Mouse (Mus musculus) cerebellum, adult 2 months (tissue): ENCODE data around the gene Sf3b3. TPM values are rescaled to one million over a fixed set of nuclear protein-coding genes. Genes with fewer than 3 reads are reported as not detected.
A peak's percentile ranks its signal among the peaks of the same experiment; 100 is the strongest.

Source experiments
- DNase-seq, 2 experiments: peaks; one replicate each; pipeline ENCODE4 v3.0.0; 2021
- H3K27ac ChIP-seq: fragments of 200-500 bp; 2 replicates; pipeline ENCODE4 v1.5.1; 2012; ENCODE audit warnings: low read length, control low read depth, inconsistent platforms; ENCODE audit not compliant: insufficient read depth
- H3K27me3 ChIP-seq: fragments of 200-500 bp; 2 replicates; pipeline ENCODE4 v1.6.1; 2012; ENCODE audit warnings: inconsistent platforms, mild to moderate bottlenecking, low read length, moderate library complexity; ENCODE audit not compliant: control insufficient read depth, insufficient read depth
- H3K4me1 ChIP-seq: fragments of 200-500 bp; 2 replicates; pipeline ENCODE4 v1.6.1; 2011; ENCODE audit warnings: low read length; ENCODE audit not compliant: control insufficient read depth, insufficient read depth
- H3K4me3 ChIP-seq: fragments of 200-500 bp; replicated peaks from 2 replicates; pipeline ENCODE3; 2011; ENCODE audit warnings: mild to moderate bottlenecking, low read depth, low read length, control low read depth; ENCODE audit not compliant: insufficient read depth
- CTCF ChIP-seq: fragments of 200-500 bp; IDR thresholded peaks from 2 replicates; pipeline ENCODE4 v1.5.1; 2011; ENCODE audit warnings: low read depth, mild to moderate bottlenecking, control low read depth, low read length, moderate library complexity, borderline replicate concordance; ENCODE audit not compliant: insufficient read depth
- POLR2A ChIP-seq: fragments of 200-500 bp; IDR thresholded peaks from 2 replicates; pipeline ENCODE4 v1.6.1; 2011; ENCODE audit warnings: low read length, control low read depth, borderline replicate concordance; ENCODE audit not compliant: insufficient read depth
- WGBS: fragments of 180-500 bp; shearing (Covaris S2); methylation state at CpG from one replicate; pipeline ENCODE4 v1.1.7; 2018; 5-methylcytosine and 5-hydroxymethylcytosine counted together
- polyA plus RNA-seq: library from polyadenylated mRNA; depleted of rRNA; stranded (reverse); fragments of >200 nt; gene quantifications from 2 replicates; pipeline ENCODE4 v1.2.3, GENCODE M21; 2012

Gene Sf3b3
- polyA plus RNA-seq, 1 experiment: 44.5 TPM

DNA sequence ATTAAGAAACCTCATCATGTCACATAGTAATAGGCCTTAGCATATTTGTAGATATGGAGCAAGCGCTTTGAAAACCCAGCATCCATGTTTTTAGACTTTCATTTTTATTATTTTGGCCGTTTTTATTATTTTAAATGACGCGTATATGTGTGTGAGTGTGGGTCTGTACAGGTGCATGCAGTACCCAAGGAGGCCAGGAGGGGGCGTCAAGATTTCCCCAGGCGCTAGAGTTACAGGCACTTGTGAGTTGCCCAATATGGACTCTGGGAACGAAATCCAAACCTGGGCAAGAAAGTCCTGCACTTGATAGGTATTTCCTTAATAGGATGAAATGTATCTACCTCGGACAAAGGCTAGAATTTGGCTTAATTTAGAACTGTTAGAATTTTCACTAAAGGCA, 71.3 kb downstream of the Sf3b3 start:
- Histone ChIP-seq H3K4me1 (no peaks in the 10 kb centered on the region), H3K27me3 (no peaks in the 10 kb centered on the region; the same call in 1 of the 2 replicates), H3K27ac (no peak overlapping the region), H3K4me3 (no peak overlapping the region)
- DNase-seq: no peak
- 77% methylated on average over 8 of the region's 8 CpGs for WGBS
- TF ChIP-seq POLR2A (no peak), CTCF (no peak)

- no peaks in the 10 kb centered on the region; the same call in 1 of the 2 replicates for H3K27me3 ChIP-seq
- 76% methylated on average over 6 of the region's 6 CpGs for WGBS
- H3K4me1 ChIP-seq: no peaks in the 10 kb centered on the region
- no peak for DNase-seq
- H3K4me3 ChIP-seq: no peak overlapping the region
- TF ChIP-seq CTCF: no peak
- TF ChIP-seq POLR2A: no peak
- H3K27ac ChIP-seq: no peak overlapping the region
These were observed 71.9 kb downstream of the Sf3b3 start for GRCm38 (mm10) chr8:110774725-110775124.

- H3K27me3 ChIP-seq: no peaks in the 10 kb centered on the region; the same call in 1 of the 2 replicates
- no peak overlapping the region for H3K27ac ChIP-seq
- H3K4me1 ChIP-seq: no peaks in the 10 kb centered on the region
- TF ChIP-seq POLR2A (no peak), CTCF (no peak)
- H3K4me3 ChIP-seq: no peak overlapping the region
- DNase-seq: no peak
- 56% methylated on average over 3 of the region's 3 CpGs for WGBS
These were observed 72.5 kb downstream of the Sf3b3 start for GRCm38 (mm10) chr8:110774047-110774446.

DNA sequence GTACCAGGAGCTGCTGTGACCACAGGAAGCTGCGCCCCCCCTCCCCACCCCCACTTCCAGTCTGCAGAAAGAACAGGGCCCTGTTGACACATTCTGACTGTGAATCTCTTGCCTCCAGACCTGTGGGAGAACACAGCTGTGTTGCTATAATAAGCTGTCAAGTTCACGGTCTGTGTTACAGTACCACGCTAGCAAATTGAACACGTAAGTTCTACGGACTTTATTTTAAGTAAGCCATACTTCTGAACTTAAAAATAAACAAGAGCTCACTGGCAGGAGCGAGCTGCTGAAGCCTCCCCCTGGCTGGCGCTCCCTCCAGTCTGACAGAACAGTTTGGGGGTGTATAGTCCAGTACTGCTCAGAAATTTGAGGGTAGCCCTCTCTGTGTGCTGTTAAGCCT, 74.1 kb downstream of the Sf3b3 start:
- no peak overlapping the region for H3K4me3 ChIP-seq
- H3K27me3 ChIP-seq: no peaks in the 10 kb centered on the region; the same call in 1 of the 2 replicates
- no peak overlapping the region for H3K27ac ChIP-seq
- H3K4me1 ChIP-seq: no peaks in the 10 kb centered on the region
- WGBS: 83% methylated on average over 7 of the region's 7 CpGs
- TF ChIP-seq POLR2A: no peak
- no peak for DNase-seq

GRCm38 (mm10) chr8:110767261-110767660, 79.3 kb downstream of the Sf3b3 start:
- Histone ChIP-seq H3K4me3 (no peak overlapping the region), H3K27me3 (no peaks in the 10 kb centered on the region), H3K27ac (no peak overlapping the region), H3K4me1 (peaks cover 5% of the 10 kb centered on the region; the same call in 1 of the 2 replicates)
- no peak for TF ChIP-seq CTCF
- no peak for TF ChIP-seq POLR2A
- peak in 1 of 2 experiments; percentile 20 for DNase-seq
- WGBS: 66% methylated on average over 6 of the region's 6 CpGs

- Histone ChIP-seq H3K4me3 (no peak overlapping the region), H3K4me1 (peaks cover 5% of the 10 kb centered on the region; the same call in 1 of the 2 replicates), H3K27me3 (no peaks in the 10 kb centered on the region), H3K27ac (peak overlapping the region; percentile 72; the same call in 1 of the 2 replicates)
- peak; percentile 40 to 65 for DNase-seq
- 16% methylated on average over 3 of the region's 3 CpGs for WGBS
- TF ChIP-seq CTCF: no peak
- TF ChIP-seq POLR2A: no peak
These were observed 81.9 kb downstream of the Sf3b3 start for GRCm38 (mm10) chr8:110764671-110765070.

DNA sequence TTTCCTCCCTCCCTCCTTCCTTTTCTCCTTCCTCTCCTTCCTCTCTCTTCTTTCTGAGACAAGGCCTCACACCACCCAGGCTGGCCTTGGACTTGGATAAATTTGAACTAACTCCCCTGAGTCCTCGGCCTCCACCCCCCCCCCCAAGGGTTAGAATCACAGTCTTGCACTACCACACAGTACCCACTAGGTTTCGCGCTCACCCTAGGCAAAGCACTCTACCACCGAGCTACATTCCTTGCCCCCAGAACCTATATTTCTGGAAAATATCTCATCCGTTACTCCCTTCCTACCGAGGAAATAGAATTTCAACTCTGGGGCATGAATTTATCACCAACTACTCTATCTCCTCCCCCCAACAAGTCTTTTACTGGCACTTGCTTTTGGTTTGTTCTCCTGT, 84.6 kb downstream of the Sf3b3 start:
- DNase-seq: no peak
- no peaks in the 10 kb centered on the region for H3K27me3 ChIP-seq
- WGBS: 69% methylated on average over 6 of the region's 6 CpGs
- TF ChIP-seq CTCF (no peak), POLR2A (no peak)
- peaks cover 5% of the 10 kb centered on the region; the same call in 1 of the 2 replicates for H3K4me1 ChIP-seq
- no peak overlapping the region for H3K4me3 ChIP-seq
- H3K27ac ChIP-seq: no peak overlapping the region

DNA sequence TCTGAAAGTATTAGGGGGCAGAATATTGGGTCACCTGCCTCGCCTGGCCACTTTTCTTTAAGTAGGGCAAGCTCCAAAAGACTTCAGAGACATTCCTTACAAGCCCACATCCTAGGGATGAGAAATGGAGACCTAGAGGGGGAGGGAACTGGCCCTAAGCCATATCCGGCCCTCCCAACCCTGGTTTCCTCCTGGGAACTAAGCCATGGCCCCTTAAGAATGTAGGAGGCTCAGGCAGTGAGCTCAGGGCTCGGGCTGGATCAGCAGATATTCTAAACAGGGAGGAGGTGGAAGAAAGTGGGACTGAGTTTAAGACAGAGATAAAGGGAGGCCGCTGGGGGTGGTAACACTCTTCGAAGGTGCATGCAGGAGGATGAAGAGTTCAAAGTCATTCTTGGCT, 85.4 kb downstream of the Sf3b3 start:
- Histone ChIP-seq H3K4me1 (peaks cover 5% of the 10 kb centered on the region; the same call in 1 of the 2 replicates), H3K27ac (no peak overlapping the region)
- no peak for DNase-seq

More for the DNA sequence above, 85.4 kb downstream of the Sf3b3 start:
- TF ChIP-seq CTCF: no peak
- no peak for TF ChIP-seq POLR2A
- Histone ChIP-seq H3K27me3 (no peaks in the 10 kb centered on the region), H3K4me3 (no peak overlapping the region)
- WGBS: 60% methylated on average over 5 of the region's 5 CpGs
